Mouse (Mus musculus) layer of hippocampus, adult 9-10 months (tissue): ENCODE results near the gene Large1.
"Not testable (repeated sequence)": the region's sequence is repeated elsewhere in the genome, so short reads cannot be mapped to it uniquely, and the experiment has no call there.

Source experiments
- DNase-seq: peaks from one replicate; pipeline ENCODE4 v3.0.0; 2022; ENCODE audit warnings: low spot score

The Large1 gene

GRCm38 (mm10) chr8:73172661-73173060 lies 180.7 kb downstream of the Large1 start:
- no peak for DNase-seq

- no peak for DNase-seq
These were observed 191.3 kb downstream of the Large1 start for GRCm38 (mm10) chr8:73161994-73162393.

DNA sequence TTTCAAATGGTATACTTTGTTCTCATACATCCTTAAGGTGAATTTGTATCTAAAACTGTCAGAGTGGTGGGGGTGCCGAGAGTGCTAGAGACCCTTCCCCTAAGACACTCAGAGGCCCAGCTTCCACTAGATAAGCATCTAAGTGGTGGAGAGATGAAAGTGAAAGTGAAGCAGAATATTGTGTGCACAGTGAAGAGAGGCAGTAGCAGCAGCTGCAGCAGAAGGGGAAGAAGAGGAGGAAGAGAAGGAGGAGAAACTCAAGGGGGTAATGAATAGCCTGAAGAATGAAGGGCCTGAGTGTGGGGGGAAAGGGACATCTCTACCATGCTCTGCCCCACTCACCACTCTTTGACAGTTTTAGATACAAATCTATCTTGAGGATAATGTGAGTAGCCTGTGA lies 191.8 kb downstream of the Large1 start:
- DNase-seq: no peak

DNA sequence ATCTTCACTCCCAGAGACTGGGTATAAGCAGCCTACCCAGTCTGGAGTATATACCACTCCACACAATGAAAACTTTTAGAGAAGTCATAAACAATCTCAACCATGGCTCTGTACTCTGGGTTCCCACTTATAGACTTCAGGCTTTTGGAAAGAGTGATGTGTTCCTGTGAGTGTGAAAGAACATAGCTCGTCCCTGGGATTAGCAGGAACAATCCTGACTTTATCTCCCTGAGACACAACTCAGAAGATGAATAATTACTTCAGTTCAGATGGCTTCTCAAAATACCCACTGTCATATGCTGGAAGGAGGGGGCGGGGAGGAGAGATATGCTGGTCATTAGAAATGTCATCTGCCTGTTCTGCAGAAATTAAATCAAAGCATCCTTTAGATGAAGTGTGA lies 192.4 kb downstream of the Large1 start:
- DNase-seq: no peak

DNA sequence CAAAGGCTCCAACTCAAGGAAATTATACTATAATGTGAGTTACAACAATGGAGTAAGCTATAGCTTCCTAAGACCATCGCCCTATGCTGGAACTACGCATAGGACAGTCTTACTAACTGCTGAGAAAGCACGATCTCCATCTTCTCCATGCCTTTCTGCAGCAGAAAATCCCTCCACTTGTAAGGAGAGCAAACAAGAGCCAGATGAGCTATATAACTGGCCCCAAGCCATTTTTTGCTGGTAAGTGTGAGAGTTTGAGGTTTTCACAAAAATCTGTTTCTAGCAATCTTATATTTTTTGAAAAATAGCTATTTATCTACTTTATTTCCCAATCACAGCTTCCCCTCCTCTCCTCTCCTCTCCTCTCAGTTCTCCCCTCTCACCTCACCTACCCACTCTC lies 206.1 kb downstream of the Large1 start:
- DNase-seq: no peak

- peak; percentile 27 for DNase-seq
These were observed 210.5 kb downstream of the Large1 start for GRCm38 (mm10) chr8:73142660-73143395.

DNA sequence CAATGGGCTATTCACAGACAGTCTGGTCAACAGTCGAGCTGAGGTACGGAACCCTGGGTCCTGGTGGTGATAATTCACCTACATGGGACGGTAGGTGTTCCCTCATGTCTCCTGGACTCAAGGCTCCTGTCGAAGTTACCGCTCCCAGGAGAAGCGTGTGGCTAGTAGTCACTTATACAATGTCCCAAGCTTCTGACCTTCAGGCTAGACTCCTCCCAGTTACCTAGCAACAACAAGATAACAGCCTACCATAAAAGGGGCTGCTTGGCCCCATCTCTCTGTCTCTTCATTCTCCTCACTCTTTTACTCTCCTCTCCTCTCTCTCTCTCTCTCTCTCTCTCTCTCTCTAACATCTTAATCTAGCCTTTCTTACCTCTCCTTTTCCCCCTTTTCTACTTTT lies 217.9 kb downstream of the Large1 start:
- DNase-seq: no peak

- no peak for DNase-seq
These were observed 221.3 kb downstream of the Large1 start for GRCm38 (mm10) chr8:73132080-73132479.

GRCm38 (mm10) chr8:73123864-73124499 lies 229.4 kb downstream of the Large1 start:
- DNase-seq: no peak

- peak; percentile 24 for DNase-seq
These were observed 240.9 kb downstream of the Large1 start for GRCm38 (mm10) chr8:73112332-73112895.

DNA sequence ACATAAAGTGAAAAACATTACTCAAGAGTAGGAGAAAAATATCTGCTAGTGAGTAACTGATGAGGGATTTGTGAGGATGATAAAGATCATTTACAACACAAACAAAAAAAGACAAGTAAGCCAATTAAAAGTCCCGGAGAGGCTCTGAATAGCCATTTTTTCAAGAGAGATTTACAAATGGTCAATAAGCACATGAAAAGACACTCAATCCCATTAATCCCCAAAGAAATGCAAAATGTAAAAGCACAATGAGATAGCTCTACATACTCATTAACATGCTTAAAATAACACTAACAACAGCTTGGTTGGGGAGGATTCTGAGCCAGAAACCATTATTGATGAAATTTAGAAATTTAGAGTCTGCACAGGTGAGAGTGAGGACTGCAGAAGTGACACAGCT lies 249.3 kb downstream of the Large1 start:
- no peak for DNase-seq

GRCm38 (mm10) chr8:73101069-73101468 lies 252.3 kb downstream of the Large1 start:
- no peak for DNase-seq

DNA sequence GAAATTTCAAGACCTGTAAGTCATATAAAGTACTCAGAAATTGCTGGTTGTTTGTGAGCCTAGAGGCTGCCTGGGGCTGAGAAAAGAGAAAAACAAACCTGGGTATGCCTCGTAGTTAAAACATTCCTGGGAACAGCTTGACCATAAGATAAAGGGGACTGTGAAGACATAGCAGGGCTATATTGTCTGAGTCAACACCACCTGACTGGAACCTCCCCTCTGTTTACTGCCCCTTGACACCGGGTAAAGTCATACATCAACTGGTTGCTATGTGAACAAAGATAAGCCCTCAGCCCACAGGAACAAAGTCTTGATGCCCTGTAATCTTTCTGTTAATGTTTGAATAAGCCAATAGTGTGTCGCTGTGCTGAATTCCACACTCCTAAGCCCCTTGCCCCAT lies 252.7 kb downstream of the Large1 start:
- DNase-seq: not testable (repeated sequence)

GRCm38 (mm10) chr8:73099542-73099941 lies 253.8 kb downstream of the Large1 start:
- no peak for DNase-seq

GRCm38 (mm10) chr8:73096952-73097351 lies 256.4 kb downstream of the Large1 start:
- DNase-seq: no peak

GRCm38 (mm10) chr8:73077746-73078145 lies 275.6 kb downstream of the Large1 start:
- DNase-seq: not testable (repeated sequence)

- DNase-seq: no peak
These were observed 291.9 kb downstream of the Large1 start for GRCm38 (mm10) chr8:73061410-73061809.

GRCm38 (mm10) chr8:73054726-73055125 lies 298.6 kb downstream of the Large1 start:
- no peak for DNase-seq

DNA sequence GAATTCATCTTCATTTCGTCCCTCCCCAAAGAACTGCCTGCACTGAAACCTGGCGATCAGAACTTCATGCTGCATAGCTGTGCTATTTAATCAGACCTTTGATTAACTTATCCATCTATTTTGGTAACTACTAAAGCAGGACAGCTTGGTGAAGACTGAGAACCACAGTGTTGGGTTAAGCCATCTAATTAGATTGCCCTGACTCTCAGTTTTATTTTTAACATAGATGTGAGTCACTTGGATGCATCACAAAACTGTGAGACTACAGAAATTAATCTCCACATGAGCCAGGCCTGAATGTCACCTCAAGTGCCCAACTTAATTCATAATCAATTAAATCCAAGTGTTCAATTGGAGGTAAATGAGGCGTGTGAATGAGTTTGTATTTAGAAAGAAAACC lies 299.5 kb downstream of the Large1 start:
- DNase-seq: no peak

- no peak for DNase-seq
These were observed 300.9 kb downstream of the Large1 start for GRCm38 (mm10) chr8:73052414-73052813.

GRCm38 (mm10) chr8:73048136-73048535 lies 305.2 kb downstream of the Large1 start:
- no peak for DNase-seq

GRCm38 (mm10) chr8:73029787-73030186 lies 323.6 kb downstream of the Large1 start:
- DNase-seq: no peak

DNA sequence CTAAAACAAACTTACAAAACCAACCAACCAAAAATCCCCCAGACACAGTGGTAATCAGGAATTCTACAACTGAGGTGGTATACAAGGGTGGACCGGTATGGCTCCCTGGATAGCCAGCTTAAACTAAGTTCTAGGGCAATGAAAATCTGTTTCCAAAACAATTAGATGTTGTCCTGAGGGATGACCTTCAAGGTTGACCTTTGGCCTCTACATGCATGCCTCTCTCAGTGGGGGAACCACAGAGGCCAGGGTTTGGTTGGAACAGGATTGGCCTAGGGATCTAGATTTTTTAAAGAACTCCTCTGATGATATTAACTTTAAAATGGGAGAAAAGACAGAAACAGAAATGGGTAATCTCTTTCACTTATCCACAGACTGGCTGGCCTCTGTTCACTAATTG lies 335.1 kb downstream of the Large1 start:
- DNase-seq: no peak
